Mouse (Mus musculus) inflammation-experienced regulatory T-cells, adult 6 months (primary cell): Measurements from ENCODE around the gene Fam171a1. TPM values are rescaled to one million over a fixed set of nuclear protein-coding genes. Genes with fewer than 3 reads are reported as not detected.
"Not testable (repeated sequence)": the region's sequence is repeated elsewhere in the genome, so short reads cannot be mapped to it uniquely, and the experiment has no call there.

Source experiments
- ATAC-seq: one replicate; pipeline ENCODE4 v1.8.0; 2017
- polyA plus RNA-seq, 3 experiments: library from polyadenylated mRNA; unstranded; fragments of 100-300 nt; shearing (Covaris generic); gene quantifications; one replicate each; pipeline ENCODE4 v1.2.1; 2017

Fam171a1 gene
- not detected for polyA plus RNA-seq

DNA sequence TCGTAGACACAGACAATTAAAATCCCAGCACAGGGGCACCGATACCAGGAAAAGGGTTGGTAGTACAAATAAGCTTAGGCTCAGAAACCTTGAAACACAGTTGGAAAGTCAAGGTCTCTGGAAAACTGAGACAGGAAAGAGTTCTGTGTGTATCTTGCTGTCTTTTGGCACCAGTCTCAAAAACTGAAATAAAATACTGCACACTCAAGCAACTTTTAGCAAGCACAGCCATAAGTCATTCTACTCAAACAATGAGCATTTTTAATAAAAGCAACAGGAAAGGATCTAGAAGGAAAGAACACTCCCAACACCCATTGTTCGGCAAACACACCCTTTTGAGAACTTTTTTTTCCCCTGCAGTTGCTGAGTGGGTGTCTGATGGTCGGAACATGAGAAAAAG is at the start of gene Fam171a1:
Gene Fam171a1, plus strand, starts transcription at position 359 of the 400 bp plus-strand sequence.
- no peak for ATAC-seq

DNA sequence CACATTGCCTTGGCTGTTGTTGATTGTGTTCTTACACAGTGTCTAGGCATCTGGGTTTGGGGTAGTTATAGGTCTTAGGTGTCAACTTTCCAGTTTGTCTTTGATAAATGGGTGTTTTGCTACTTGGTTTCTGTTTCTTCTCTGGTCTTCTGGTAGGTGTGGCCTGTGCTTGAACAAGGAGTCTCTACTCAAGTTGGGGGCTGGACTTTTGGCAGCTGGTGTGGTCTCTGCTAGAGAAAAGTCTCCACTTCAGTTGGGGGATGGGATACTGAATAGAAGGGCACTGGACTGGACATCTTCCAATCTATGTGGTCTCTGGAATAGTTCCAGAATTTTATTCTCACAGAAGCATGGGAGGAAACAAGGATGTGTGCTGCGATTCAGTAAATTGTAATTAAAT is 44.9 kb upstream of the Fam171a1 start:
- no peak for ATAC-seq

DNA sequence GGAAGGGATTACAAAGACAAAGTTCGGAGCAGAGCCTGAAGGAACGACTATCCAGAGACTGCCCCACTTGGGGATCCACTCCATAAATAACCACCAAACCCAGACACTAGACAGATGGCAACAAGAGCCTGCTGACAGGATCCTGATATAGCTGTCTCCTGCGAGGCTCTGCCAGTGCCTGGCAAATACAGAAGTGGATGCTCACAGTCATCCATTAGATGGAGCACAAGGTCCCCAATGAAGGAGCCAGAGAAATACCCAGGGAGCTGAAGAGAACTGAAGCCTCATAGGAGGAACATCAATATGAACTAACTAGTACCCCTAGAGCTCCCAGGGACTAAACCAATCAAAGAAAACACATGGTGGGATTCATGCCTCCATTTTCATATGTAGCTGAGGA is 25.7 kb upstream of the Fam171a1 start:
- ATAC-seq = not testable (repeated sequence)

DNA sequence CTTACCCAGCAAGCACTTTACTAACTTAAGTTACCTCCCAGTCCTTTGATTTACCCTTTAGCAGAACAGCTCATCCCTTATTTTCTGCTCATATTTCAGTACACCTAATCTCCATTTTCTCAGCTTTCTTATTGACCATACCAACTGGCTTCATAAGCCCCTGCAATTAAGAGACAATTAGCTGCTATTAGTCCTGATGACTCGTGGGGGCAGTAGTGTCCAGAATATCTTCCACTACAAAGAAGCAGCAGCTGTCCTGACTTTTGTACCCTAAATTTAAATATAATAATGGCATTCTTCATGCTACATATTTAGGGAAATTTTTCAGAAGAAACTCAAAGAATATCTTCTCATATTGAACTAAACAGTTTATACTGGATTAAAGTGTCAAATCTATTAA is 24.8 kb upstream of the Fam171a1 start:
- ATAC-seq = no peak

DNA sequence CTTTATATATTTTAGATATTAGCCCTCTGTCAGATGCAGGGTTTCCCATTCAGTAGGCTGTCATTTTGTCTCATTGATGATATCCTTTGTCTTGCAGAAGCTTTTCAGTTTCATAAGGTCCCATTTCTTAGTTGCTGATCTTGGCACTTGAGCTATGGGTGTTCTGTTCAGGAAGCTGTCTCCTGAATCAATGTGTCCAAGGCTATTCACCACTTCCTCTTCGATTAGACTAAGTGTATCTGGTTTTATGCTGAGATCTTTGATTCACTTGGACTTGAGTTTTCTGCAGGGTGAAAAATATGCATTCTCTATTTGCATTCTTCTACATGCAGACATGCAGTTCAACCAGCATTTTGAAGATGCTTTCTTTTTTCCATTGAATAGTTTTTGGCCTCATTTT is 17.9 kb upstream of the Fam171a1 start:
- ATAC-seq = no peak

DNA sequence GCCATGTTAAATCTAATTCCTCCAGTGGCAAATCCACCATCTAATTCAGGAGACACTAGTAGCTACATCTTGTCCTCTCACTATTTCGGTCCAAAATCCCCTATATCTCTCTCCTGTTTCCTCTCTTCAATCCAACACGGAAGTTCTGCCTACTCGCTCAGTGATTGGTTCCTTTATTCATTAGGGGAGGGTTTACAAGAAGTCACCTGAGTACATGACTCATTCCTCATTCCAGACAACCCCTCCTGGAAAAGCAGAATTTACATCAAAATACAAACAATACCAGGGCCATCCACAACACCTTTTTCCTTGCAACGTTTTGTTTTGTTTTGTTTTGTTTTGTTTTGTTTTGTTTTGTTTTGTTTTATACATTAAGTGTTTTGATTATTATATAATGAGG is 14.1 kb upstream of the Fam171a1 start:
- no peak for ATAC-seq

DNA sequence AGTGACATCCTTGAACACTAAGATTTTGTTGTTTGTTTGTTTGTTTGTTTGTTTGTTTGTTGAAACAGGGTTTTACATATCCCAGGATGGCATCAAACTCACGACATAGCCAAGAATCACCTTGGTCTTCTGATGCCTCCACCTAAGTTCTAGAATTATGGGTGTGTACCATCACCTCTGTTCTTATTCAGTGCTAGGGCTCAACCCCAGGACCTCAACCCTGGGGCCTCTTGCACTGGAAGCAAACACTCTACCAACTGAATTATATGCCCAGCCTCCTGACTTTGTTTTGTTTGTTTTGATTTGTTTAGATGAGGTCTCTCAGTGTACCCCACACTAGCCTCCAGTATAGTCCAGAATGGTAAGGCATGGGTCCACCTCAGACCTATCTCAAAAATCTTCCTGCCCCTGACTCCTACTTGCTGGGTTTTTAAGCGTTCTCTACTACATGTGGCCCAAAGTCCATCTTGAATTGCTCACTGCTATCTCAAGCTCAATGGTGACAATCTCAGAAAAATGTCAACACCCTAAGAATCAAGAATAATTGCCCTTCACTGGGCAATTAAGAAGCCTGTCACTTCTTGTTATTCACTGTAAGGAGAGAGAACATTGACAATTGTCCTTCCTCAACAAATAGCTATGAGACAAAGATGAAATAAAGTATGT is 12.6 kb upstream of the Fam171a1 start:
- ATAC-seq = no peak

DNA sequence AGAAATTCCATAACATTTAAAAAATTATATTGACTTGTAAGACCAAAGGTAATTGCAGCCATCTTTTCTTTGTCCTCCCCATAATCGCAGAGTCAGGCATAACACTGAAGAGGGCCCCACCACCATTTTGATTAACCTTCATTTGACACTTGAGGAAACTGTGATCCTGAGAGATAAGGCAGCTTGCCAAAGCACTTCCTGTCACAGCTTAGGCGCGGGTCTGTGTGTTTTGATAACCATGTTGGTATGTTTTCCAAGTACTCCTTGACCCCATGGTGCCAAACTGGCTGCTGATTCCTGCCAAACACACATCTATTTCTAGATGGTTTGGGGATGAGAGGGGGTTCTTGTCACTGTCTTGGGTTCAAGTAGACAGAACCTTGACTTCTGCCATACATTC is 11.7 kb upstream of the Fam171a1 start:
- ATAC-seq = no peak

DNA sequence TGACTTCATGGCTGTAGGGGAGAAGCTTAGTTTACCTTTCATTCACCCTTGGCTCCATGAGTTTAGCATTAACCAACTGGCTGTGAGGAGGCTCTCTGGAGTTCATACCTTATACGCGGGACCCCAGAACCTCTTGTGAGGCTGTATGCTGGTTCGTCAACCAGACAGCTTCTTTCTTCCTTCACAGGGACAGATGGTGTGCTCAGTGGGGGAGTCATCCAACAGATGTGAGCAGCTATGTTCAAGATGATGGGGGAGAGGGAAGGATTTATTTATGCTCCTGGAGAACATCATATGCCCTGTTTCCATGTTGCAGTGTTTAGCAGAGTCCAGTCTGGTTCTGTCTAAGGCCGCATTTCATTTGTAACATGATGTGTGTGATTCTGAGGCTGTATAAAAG is 6.6 kb upstream of the Fam171a1 start:
- ATAC-seq = no peak

DNA sequence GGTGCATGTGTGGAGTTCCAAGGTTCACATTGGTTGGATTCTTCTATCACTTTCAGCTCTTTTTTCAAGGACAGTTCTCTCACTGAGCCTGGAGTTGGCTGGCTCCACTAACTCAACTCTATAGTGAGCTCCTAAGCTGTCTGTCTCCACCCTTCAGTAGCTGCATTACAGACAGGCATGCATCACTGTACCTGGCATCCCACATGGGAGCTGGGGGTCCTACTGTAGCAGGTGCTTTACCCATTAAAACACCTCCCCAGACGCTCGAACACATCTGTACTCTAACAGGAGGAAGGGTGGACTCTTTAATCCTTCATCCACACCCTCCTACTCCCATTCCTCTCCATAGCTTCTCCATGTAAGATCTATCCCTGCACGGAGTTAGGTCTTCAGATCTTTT is 5.6 kb upstream of the Fam171a1 start:
- ATAC-seq = no peak

DNA sequence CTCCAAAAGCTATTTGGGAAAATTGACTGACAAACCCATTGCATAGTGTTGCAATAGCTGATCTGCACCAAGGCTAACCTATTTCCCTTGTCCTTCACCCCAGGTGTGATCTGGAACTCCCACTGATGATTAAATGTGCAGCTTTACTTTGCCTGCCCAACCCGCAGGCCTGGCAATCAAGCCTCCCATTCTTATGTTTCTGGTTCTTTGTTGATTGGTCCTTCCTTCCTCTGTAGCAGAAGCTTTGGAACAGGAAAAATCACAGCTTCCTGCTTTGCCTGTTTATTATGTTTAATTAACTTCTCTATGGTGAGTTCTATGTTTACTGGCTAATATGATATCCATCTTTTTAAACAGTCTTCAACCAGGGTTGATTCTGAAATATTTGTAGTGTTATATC is 5.2 kb upstream of the Fam171a1 start:
- no peak for ATAC-seq

DNA sequence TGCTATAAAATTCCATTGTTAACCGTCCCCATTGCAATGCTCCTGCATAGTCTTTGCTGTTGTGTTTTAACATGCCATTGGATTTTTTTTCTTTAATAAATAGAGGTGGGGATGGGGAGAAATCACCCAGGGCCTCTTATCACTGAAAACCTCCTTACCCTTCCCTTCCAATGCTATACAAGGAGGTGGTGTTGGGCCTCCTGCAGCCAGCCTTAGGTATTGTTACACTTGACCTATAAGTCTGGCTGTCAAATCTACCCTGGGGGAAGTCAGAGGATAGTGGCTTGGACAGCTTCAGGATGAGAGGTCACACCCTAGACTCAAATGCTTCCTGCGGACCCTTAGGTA is 3.8 kb downstream of the Fam171a1 start:
- no peak for ATAC-seq

DNA sequence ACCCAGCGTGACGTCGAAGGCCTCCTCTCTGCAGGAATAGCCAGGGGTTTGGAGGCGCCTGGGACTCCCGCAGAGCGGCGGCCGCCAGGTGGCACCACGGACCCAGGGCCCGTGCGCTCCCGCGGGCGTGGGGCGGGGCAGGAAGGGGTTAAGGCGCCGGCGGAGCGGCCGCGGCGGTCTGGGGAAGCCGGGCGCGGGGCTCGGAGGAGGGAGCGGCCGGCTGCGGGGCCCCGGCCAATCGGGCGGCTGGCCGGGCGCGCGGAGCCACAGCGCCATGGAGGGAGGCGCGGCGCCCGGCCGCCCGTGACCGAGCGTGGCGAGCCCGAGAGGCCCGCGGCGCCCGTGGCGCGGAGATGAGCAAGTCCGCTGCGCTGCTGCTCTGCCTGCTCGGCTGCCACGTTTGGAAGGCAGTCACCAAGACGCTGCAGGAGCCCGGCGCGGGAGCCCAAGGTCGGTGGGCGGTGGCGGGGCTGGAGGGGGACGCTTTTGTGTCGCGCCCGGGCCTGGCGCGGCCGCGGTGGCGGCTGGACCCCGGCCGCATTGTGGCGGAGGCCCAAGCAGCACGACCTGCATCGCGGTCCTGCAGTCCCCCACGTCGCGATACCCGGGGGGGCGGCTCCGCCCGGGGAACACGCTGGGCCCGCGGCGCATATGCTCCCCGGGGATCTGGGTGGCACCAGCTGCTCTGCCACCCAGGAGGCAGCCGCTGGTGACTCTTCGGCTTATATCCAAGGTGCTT is 4.3 kb downstream of the Fam171a1 start:
- ATAC-seq = no peak

DNA sequence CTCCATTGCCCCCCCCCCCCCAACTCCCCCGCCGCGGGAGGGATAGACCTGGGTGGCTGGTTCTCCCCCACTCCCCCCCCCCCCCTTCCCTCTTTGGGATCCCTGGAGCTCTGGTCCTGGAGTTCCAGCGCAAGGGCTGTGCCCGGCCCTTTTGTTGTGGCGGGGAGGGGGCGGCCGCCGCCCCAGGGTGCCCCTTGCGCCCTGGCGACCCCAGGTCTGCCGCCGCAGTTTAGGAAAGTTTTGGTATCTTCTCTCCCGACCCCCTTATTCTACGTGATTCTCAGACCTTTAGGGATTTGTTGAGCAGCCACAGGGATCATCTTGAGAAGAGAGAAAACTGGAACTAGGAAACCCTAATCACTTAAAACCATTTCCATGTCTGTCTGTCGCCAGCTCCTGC is 4.9 kb downstream of the Fam171a1 start:
- ATAC-seq = no peak

DNA sequence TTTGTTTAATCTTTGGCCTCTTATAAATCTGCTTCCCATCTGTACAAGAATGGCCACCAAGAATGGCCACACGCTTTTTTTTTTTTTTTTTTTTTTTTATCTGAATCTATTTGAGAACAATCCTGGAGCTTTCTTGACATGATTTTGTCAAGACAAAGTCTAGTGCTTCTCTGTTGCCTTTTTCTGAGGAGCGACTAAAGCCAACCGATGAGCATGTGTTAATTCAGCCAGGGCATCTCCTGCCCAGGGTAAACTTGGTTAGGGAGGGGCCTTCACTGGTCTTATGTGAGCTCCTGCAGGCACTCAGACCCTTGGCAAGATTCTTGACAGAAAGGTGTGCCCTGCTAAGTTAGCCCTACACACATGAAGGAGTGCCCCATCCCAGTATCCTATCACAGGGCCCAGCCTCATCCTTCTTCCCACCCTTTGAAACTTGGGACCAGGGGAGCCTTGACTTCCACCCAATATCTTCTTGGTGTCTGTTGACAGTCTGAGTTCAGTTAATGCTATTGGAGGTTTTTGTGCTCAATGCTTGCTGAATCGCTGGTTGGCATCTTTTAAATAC is 5.4 kb downstream of the Fam171a1 start:
- ATAC-seq = no peak

DNA sequence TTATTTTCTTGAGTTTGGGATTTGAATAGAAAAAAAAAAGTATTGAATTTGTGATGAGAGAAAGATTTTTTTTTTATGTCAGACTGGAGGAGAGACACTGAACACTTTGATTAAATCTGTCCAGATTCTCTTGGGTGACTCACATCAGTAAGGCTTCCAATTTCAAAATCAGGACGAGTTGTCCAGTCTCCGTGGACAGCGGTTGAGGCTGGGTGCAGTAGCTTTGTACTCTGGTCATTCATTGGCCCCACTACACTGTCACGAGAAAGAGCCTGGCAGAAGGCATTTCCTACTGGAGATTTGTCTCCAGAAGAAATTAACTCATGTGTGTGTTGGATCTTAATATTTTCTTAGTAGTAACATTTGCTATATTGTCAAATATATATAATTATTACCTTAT is 8.5 kb downstream of the Fam171a1 start:
- ATAC-seq = no peak

DNA sequence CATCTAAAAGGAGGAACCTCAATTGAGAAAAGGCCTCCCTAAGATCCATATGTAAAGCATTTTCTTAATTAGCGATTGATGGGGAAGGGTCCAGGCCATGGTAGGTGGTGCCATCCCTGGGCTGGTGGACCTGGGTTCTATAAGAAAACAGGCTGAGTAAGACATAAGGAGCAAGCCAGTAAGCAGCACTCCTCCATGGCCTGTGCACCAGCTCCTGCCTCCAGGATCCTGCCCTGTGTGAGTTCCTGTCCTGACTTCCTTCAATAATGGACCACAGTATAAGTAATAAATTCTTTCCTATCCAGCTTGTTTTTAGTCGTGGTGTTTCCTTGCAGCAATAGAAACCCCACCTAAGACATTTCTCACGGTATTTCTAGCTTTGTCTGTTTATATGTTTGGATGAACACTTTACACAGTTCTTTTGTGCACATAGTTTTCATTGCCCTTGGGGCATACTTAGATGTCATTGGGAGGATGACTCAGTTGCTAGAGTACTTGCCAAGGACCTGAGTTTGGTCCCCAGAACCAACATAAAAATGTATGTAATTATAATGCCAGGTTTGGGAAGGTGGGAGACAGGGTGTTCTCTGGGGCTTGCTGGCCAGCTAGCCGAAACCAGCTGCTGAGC is 13.3 kb downstream of the Fam171a1 start:
- ATAC-seq = no peak

DNA sequence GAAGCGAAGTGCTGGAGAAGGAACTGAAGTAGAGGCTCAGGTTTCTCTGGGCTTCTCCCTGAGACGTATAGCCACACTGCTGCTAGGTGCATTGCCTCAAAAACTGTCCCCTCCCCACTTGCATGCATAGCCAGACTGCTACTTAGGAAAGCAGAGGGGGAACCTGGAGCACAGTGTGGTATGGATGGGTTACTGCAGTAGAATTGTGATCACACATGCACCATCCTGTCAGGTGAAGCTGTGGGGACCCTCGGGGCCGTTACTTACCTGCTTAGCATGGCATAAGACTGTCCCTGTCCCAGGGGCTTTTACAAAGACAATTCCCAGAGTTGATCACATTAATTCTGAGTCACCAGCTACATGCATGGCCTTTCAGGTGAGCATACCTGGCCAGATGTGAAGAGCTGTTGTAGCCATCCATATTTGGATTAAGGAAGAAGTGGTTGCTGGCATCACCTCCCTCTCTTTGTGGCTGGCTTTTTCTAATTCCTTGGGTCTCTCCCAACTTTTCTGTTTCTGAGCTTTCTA is 14.4 kb downstream of the Fam171a1 start:
- ATAC-seq = no peak

DNA sequence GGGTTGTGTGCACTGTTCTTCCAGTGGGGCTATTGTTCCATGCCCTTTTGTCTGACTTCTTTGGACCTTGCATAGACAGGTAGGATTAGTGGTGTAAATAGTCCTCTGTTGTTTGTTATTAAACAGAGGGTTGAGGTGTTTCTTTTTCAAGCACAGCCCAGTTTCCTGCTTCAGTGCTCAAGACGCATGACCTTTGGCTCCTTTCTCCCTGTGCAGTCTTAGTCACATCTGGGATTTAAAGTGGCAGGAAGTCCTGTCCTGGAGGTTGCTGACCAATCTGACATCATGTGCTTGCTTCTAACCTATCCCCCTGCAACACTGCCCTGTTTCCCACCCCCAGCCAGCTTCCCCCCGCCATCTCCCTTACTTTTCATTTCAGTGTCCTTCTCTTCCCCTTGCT is 14.9 kb downstream of the Fam171a1 start:
- ATAC-seq = no peak

DNA sequence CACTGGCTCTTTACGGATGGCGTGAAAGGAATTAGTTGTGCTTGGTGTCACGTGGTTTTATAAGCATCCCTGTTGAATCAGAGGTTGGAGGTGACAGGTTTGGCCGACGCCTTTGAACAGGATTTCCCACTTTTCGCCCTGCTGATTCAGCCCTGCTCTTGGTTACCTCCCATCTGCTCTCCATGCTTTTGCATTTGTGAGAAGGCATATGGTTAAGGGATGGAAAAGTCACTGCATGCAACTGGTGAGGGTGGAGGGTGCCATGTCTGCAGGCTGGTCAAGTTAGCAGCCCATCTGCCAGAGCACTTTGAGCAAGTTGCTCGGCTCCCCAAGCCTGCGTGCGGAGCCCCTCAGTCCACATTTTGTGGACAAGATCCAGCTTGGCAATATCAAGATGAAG is 18.4 kb downstream of the Fam171a1 start:
- ATAC-seq = no peak

DNA sequence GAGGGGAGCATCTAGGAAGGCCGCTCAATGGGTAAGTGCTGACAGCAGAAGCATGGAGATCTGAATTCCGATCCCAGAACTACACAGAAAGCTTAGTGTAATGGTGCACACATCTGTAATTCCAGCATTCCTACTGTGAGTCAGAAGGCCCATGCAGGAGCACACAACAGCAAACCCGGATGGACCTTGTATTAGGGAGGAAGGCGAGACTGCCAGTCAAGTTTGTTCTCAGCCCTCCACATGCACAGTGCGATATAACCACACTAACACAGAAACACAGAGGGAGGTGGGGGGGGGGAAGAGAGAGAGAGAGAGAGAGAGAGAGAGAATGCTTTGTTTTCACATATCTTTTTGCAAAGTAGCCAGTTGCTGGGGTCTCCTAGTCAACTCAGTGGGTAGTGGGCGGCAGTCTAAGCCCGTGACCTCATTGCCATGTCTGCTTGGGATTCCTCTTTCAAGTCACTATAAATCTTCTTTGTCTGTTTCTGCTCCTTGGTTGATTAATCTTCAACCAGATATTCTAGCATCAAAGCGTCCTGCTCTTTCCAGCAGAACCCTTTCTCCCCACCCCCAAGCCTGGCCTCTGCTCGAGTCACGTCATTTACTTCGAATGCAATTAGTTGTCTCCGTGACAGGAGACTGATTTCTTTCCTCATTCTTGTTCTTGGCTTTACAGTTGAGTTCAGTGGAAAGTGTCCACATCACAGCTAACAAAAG is 20.7 kb downstream of the Fam171a1 start:
- ATAC-seq = no peak

DNA sequence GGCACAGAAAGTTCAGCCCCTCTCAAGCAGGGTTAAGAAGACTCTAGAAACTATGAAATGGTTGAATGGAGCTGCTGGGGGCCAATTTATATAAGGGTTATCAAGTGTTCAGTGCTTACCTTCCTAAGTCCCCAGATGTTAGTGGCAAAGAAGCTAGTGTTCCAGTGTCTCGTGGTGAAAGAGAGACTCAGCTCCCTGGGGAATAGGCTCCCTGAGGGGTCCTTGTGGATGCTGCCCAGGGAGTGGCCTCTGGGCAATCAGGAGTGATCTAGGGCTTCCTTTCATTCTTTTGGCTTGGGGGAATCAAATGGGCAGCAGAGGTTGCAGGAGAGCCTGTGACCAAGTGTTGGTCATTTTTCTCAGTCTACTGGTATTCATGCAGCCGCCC is 21.3 kb downstream of the Fam171a1 start:
- no peak for ATAC-seq

DNA sequence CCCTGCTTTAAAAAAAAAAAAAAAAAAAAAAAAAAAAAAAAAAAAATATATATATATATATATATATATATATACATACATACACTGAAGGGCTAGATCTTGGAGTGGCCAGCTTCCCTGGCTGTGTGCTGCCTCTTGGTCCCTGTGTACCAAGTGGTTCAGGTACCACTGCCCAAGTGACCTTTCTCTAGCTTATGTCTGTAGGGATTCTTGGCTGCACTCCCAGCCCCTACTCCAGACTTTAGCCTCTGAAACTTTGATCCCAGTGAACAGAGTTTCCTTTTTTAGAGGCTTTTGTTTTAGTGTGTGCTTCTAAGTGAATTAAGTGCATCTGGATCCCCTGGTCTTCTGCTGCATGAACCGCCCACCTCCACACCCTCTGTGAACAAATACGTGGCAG is 24.3 kb downstream of the Fam171a1 start:
- no peak for ATAC-seq
